Mouse (Mus musculus) heart, postnatal 10 days (tissue): ENCODE results near the gene Ppp1r3c. TPM values are rescaled to one million over a fixed set of nuclear protein-coding genes. Genes with fewer than 3 reads are reported as not detected.

ENCODE experiments used
- DNase-seq, 2 experiments: peaks; one replicate each; pipeline ENCODE4 v3.0.0; 2021
- intact Hi-C: fragments of 180-260 bp; cut with DNase I; formaldehyde crosslinking; loops from one replicate; pipeline ENCODE4 v1.15.1; 2025
- total RNA-seq, 2 experiments: library from RNA; stranded (reverse); gene quantifications; 2 replicates each; pipeline ENCODE4 v1.2.3; 2021

The Ppp1r3c gene
- total RNA-seq, 2 experiments from 2014 or later, result 72.2 to 86.1 TPM

- intact Hi-C loops, result no loop called here
- no peak for DNase-seq
Measured at GRCm38 (mm10) chr19:36687044-36687443, 49.4 kb downstream of the Ppp1r3c start.

DNA sequence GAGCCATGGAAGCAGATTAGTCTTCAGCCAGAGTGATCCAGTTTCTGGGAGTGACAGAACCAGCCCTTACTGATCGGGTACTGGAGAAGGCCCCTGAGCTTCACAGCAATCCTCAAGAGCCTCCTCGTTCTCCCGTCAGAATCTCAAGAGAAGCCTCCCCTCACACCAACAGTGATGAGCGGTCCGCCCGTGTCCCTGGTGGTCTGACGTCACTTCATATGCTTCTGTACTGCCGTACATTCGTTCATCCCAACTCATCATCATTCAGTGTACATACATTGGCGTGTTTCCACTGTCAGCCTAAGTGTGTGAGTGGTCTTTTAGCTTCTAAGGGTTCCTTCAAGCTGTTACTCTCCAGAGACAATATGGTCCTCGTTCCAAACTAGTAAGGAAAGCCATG lies 50.4 kb downstream of the Ppp1r3c start:
- intact Hi-C loops, result no loop called here
- DNase-seq, result no peak

DNA sequence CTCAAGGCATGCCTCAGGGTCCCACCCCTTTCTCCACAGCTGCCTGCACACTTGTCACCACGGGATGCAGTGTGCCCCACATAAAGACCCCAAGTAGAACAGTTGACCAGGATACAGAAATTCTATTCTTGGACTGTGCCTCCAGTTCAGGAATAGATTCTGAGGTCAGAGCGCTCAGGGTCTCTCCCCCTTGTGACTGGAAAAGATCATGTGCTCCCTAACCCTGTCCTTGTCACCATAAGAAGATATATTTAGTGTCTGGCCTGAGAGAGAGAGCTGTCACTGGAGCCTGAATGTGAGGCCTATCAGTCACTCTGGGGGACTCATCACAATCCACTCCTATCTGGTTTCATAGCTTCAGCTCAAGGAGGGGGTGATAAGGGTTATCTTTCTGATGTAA lies 53.9 kb downstream of the Ppp1r3c start:
- intact Hi-C loops, result no loop called here
- peak; percentile 57 to 66 for DNase-seq

Other genes starting within 250 kb of the Ppp1r3c start
- gene Hectd2, start 182.0 kb downstream of the Ppp1r3c start, total RNA-seq, result 1 to 10 TPM; 3.0 to 3.1 TPM
- 100 to 1,000 TPM in 1 of 2 experiments, 10 to 100 TPM in 1; 97.2 to 108 TPM for gene Tnks2, start 97.6 kb upstream of the Ppp1r3c start, total RNA-seq
- 1 to 10 TPM; 2.9 to 4.4 TPM for gene Fgfbp3, start 183.0 kb upstream of the Ppp1r3c start, total RNA-seq
- gene Btaf1, start 189.4 kb upstream of the Ppp1r3c start, total RNA-seq, result 10 to 100 TPM; 13.6 to 16.6 TPM